Mouse (Mus musculus) kidney, postnatal 36 days (tissue): ENCODE results near the gene Mest.
A peak's percentile ranks its signal among the peaks of the same experiment; 100 is the strongest.

Experiments
- DNase-seq, 2 experiments: peaks; one replicate each; pipeline ENCODE4 v3.0.0; 2021 to 2022; ENCODE audit warnings: mixed read lengths in 2 of 2

The Mest gene

GRCm38 (mm10) chr6:30739177-30739747, 15.9 kb downstream of the Mest start:
- peak; percentile 30 to 60 for DNase-seq

DNA sequence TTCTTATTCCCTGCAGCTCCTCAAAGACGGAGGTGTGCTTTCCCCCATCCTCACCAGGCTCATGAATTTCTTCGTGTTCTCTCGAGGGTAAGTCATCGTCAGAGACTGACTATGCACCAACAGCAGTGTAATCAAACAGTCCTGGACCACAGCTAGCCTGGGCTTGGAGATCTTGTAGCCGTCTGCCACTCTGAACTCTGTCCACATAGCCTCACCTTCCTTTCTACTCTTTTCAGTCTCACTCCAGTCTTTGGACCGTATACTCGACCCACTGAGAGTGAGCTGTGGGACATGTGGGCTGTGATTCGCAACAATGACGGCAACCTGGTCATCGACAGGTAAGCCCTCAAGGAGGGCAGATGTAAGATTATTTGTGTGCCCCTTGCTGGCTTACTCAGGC, 21.5 kb downstream of the Mest start:
- DNase-seq = no peak

DNA sequence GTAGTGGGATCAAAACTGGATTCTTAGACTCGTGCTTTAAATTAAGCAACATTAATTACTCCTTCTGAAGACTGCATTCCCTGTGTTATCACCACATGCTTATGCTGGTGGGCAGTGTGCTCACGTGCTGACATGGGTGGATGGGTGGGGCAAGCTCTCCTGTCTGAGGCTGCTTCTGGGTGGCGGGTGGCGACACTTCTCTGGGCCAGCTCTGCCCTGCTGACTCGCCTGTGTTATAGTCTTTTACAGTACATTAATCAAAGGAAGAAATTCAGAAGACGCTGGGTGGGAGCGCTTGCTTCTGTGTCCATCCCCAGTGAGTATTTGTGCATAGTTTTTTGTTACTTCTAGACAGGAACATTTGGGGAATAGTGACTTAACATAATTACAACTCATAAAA, 22.2 kb downstream of the Mest start:
- no peak for DNase-seq

- DNase-seq = no peak
Observed at GRCm38 (mm10) chr6:30747631-30748357, 24.4 kb downstream of the Mest start.

DNA sequence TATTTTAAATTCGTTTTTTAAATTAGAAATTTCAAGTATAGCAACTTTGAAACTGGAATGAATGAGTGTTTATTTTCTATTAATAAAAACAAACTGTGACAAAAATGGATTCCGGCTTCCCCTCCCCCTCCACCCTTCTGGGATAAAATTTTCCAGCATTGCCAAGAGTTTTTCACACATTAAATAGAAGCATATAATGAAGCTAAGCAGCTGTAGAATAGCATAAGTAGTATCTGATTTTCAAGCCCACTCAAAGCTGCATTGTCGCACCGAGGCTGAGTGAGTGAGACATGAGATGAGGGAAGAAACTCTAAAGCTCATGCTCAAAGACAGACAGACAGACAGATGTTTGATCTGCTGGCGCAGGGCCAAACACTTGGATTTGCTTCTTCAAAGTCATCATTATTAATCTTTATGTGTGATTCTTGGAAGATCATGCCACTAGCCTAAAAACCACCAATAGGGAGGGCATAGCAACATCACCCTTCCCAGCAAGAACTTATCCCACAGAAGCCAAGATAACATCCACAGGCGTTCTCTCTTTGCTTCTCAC, 25.1 kb downstream of the Mest start:
- DNase-seq = no peak

DNA sequence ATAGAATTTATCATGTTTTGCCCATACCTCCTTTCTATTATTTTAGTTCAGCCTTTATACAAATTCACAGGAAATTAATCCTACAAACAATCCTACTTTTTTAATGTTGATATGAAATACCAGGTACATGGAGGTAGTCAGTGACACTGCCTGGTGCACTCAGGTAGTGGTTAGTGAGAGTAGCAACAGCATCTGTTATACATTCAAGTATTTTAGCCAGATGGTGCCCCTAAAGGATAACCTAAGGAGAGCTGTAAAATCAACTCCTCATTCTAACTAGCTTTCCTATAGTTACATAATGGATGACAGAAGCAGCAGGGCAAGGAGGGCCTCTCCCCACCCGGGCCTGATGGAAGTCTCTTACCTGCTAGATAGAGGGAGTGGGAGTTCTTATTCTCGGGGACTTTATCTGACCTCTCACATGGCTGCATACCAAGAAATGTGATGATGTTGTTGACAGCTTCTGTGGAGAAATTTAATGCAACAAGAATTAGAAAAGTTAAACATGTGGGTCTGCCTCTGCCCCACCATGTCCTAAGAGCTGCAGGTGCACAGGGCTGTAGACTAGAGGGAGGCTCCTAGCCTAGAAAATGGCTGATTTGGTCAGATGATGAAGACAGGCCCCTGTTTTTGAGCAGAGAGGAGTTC, 25.8 kb downstream of the Mest start:
- DNase-seq = no peak

DNA sequence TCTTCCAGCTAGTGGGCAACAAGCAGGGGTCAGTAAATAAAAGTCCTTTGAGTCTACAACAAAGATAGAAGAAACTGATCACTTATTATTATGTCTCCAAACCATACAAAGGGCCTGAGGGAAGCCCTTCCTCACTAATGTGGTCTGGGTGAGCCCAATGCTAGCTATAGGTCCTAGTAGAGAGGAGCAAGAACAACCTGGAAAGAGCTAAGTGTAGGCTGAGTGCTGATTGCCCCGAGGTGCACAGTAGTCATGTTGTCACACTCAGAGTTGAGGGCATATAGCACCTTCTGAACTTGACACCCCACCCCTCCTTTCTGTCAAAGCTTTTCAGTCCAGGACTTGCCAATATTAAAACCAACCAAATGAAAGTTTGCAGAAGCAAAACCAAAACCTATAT, 26.5 kb downstream of the Mest start:
- no peak for DNase-seq

DNA sequence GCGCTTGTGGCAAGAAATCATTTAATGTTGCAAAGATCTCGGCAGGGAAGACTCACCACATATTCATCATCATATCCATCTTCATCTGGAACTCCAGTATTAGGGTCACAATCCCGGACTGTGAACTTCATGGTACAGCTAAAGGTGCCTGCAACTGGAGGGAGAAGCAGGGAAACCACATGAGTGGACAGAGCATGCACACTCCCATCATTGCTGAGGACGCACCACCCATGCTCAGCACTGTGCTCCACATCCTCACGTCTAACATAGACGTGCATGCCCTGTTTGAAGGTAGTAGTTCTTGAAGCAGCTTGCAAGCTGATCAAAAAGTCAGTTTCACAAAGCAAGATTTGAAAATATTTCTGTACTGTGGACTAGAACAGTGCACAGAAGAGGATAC, 27.1 kb downstream of the Mest start:
- DNase-seq = no peak

GRCm38 (mm10) chr6:30751209-30751608, 27.9 kb downstream of the Mest start:
- DNase-seq = no peak
